Mouse (Mus musculus): ENCODE measurements around the gene Add1.

DNA sequence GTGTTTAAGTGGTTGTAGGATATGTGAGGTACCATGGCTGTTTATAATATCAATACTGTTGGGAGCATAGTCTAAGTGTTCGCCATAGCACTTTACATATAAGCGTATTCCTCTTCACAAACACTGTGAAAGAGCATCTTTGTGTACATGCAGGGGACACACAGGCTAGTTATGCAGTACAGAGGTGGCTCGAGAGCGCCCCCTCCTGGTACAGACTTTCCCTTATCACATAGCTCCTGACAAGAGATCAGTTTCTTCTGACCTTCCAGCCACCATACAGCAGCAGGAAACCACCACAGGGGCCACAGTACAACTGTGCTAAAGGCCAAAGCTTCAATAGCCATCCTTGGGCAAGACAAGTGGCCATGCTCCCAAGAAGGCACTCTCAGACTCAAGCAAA is 74.1 kb downstream of the Add1 start:
- TF ChIP-seq POLR2A (IDR thresholded peaks at IDR 0.05; ENCODE audit: borderline replicate concordance, control insufficient read depth, low read depth, low read length) = no peak
- peak; percentile 87 for TF ChIP-seq CTCF (IDR thresholded peaks at IDR 0.05; ENCODE audit: control insufficient read depth, insufficient read depth, low read length)
